Mouse (Mus musculus) cerebral cortex, adult 2 months (tissue): ENCODE measurements around the gene Evc2.

Experiments
- WGBS: fragments of 180-500 bp; shearing (Covaris S2); methylation state at CpG from one replicate; pipeline ENCODE4 v1.1.7; 2018; 5-methylcytosine and 5-hydroxymethylcytosine counted together

The Evc2 gene

DNA sequence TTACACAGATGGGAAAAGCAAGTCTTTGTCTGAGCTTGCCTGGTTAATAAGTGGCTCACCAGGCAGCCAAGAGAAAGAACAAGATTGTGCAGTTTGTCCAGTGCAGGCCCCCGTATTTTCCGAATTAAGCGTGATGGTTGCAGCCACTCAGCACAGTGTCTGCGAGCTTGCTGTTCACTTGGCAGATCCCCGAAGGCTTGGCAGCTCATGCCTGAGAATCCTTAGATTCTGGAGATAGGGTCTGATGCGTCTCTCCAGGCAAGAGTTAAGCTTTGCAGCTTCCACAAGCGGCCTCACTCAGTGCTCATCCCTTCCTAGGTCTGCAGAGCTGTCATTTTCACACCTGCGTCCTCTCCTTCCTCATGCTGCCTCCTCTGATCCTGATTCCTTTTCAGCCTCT is 30.5 kb downstream of the Evc2 start:
- 63% methylated on average over 8 of the region's 8 CpGs for WGBS

DNA sequence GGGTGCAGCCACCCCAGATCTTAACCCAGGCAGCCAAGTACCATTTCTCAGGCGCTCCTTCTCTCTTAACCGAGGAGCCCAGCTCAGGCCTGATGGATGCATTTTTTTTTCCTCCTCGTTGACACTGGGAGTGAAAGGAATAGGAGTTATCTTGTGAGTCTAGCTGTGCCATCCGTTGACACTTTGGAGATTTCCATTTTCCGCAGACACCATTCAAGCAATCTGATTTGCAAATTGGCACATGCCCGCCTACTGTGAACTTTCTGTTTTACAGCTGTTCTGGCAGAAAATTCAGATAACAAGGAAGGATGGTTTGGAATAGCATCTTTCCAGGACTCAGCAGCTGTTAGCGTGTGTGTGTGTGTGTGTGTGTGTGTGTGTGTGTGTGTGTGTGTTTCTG is 39.1 kb downstream of the Evc2 start:
- WGBS, result 55% methylated on average over 7 of the region's 7 CpGs

DNA sequence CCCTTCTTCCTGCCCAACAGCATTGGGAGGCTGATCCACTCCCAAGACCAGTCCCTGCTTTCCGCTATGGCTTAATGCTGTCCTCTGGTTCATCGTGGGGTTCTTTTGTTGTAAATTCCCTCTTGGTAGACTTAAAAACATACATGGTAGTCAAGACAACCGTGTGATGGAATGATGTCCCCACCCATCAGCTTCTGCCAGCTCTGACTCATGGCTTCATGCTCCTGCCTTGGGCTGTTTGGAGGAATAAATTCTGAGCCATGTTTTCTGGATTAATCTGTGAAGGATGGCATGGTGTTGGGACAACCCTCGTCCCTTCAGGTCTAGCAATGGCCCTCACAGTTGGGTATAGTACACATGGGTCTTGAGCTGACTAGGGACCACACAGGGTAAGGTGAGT is 42.3 kb downstream of the Evc2 start:
- WGBS, result 65% methylated on average over 4 of the region's 4 CpGs

DNA sequence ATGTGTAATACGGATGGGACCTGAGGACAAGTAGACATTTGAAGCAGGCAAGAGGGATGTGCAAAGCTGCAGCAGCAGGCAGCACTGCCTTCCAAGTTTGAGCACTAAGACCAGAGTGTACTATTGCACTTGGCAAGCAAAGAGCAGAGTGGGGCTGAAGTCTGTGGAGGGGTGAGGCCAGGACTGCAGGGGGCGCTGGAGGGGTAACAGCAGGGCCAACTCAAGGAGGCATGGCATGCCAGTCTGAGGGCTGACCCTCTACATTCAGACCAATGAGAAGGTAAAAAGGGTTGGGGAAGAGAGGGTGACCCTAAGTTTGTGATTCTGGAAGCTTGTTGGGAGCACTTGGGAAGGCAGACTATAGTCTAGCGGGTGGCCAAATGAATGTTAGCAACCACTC is 45.3 kb downstream of the Evc2 start:
- 91% methylated on average over 3 of the region's 3 CpGs for WGBS

DNA sequence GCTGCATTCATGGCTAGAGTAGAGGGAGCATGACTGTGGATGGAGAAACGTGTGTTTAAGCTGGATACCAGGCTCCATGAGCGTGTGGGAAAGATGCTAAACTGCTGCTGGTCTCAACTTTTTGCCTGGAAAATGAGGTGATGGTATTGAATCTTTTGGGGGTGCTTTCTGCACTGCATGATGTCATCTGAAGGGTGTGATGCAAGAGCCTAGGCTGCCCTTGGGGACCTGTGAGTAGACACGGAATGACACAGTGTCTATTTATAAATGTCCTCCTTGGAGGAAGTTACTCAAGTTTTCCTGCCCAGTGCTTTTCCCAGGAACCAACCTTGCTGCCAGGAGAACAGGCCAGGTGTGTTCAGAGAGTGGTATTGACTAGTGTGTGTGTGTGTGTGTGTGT is 50.3 kb downstream of the Evc2 start:
- WGBS, result 87% methylated on average over 3 of the region's 3 CpGs

DNA sequence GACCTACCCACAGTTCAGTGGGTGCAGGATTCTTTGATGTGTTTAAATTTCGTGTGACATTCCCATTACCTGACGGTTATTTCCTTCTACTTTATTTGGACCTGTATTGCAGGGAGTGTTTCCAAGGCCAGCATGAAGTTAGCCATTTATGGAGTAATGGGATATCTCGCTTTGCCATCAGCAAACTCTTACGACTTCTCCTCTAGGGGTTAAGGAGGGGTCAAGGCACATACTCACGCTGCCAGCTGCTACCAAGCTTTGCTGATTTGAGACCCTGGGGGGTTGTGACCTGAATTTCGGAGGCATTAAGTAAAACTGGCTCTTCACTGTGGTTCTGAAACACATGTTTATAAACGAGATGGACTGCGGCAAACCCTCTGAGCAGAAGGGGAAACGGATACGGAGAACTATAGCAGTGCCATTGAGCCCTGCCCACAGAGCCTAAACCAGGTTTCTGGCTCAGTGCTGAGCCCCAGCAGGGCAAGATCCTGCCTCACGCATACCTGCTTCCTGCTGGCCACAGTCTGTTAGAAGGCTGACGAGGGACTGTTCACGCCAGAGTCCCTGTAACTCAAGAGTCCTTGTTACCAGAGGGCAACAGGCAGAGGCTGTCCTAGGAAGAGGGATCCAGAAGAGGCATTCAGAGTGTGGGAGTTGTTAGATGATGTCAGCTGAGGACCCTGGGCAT is 51.7 kb downstream of the Evc2 start:
- 86% methylated on average over 13 of the region's 13 CpGs for WGBS

DNA sequence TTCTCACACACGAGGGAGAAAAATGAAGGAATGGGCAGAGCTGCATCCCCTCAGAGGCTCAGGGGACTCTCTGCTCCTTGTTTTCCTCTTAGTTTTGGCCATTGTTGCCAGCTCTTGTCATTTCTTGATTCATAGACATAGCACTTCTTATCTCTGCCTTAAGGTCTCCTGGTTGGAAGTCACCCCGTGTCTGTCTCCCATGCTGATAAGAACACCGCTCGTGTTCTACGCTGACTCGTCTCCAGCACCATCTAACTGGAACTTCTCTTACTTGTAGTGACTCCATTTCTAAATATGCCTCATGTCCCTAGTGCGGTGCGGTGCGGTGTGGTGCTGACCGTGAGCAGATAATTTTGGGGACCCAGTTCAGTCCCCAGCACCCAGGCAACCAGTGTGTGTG is 52.6 kb downstream of the Evc2 start:
- WGBS, result 96% methylated on average over 10 of the region's 10 CpGs

DNA sequence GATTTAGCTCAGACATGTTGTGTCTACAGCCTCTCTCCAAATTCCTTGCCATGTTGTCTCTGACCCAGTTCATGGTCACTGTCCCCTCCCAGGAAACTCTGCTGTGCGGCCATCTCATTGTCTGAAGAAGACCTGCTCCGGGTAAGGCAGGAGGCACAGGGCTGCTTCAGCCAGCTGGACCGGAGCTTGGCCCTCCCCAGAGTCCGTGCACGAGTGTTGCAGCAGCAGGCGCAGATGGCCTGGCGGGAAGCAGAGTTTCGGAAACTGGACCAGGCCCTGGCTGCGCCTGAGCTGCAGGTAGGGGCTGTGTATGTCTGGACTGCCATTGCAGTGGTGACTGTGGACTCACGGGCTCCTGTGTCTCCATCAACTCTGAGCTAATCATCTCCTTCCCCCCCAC is 53.6 kb downstream of the Evc2 start:
- 93% methylated on average over 10 of the region's 10 CpGs for WGBS

DNA sequence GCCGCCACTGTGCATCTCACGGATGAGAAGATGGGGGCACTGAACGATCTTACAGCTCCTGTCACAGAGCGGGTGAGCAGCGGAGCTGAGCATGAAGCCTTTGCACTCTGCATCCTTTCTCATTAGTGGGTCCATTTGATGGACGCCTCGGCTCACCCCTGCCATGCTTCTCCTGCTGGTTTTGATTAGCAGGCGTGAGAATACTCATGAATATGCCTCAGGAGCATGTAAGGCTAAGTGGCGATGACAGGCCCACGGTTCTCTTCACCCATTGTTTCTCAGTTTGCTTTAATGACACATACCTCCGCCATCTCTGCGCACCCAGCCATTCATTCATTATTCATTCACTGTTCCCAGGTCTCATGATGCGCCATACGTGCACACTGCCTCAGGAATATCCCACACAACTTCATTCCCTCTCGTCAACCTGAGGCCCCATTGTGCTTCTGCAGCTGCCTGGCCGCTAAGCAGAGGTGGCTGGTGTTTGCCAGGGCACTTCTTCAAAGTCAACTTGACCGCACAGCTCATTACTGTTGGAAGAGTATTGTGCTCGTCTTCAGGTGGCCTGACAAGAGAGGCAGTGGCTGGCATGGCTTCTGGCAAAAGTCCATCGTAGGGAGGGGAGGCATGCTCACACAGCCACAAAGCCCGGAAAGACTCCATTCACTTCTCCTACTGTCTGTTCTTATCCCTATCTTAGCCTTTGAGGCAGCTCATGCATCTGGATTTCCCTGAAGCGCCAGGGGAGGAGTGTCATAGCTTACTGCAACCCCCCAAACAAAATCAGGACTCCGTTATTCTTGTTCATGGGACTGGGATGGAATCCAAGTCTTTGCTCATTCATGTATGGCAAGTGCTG is 57.1 kb downstream of the Evc2 start:
- 83% methylated on average over 22 of the region's 22 CpGs for WGBS

DNA sequence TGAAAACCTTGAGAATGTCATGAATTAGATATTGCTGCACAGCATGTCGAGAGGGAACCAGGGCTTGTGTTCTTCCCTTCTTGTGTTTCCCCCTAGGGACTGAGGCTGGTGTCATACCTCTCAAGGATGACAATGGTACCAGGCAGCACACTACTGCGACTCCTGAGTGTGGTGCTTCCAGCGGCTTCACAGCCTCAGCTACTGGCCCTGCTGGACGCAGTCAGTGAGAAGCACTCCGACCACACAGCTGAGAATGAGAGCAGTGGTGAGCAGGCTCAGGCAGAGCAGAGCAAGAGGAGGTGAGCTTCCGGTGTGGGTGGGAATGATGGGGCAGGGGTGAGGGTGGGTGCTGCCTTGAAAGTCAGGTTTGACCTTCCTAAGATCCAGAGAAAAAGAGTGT is 80.7 kb downstream of the Evc2 start:
- 87% methylated on average over 6 of the region's 6 CpGs for WGBS

DNA sequence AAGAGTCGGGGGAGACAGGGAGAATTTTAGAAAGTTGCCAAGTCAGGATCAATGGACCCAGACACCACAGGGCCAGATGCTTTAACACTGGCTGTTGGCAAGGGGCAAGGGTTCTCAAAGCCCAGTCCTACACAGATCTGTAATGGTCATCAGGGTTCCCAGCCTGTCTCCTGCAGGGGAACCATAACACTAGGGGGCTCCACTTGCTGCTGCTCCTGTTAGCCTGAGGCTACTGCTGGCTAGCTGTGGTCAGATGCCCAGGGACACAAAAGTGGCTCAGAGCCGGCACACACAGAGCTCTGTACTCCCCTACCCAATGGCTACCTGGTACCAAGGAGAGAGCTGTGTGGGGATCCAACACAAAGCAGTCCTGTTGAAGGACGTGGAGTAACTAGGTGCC is 97.1 kb downstream of the Evc2 start:
- 79% methylated on average over 3 of the region's 3 CpGs for WGBS

DNA sequence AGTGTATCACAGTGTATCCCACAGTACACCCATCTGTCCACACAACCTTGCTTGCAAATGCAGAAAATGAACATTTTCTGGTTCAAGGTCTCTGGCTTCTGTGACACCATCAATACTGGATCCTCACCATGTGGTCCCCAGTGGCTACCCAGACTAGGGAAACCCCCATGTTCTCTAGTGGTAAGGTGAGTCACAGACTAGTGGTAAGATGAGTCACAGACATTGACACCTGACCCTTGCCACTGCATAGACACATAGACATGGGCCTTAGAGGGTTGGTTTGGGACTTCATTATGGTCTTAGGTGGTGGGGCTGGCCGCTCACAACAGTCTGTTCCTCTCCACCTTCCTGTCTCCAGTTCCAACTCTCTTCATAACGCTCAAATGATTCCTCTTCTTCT is 104.5 kb downstream of the Evc2 start:
- whole genome bisulfite sequencing, result 88% methylated on average over 2 of the region's 2 CpGs

DNA sequence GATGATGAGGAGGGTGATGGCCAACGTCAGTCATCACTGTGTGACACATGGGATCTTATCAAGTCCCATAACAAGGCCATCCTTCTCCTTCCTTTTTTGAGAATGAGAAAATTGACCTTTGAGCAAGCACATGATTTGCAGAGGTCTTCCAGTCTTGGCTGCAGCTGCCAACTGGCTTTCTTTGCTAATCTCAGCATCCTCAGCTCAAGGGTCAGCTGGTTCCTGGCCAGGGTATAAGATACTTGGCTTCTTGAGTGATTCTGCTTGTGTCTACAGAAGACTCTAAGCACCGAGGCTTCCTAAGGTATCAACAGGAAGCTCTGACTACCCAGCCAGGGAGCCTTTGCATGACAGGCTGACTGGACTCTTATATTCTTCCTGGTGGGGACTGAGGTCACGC is 109.2 kb downstream of the Evc2 start:
- 92% methylated on average over 3 of the region's 3 CpGs for WGBS

DNA sequence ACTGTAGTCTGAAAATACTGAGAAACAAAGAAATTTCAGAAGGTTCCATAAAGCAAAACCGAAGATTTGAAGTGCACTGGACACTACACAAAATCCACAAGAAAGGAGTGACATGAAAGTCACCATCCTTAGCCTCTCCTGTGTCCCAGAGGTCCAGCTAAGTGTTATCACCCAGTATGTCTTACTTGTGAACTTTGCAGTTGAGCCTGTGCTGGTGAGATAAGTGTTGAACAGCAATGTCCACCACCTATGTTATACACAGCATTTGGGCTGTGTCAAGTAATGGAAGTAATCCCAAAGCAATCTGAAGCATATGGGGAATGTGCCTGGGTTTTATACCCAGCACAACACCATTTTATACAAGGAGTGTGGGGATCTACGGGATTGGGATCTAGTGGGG is 118.3 kb downstream of the Evc2 start:
- WGBS, result 76% methylated on average over 2 of the region's 2 CpGs

DNA sequence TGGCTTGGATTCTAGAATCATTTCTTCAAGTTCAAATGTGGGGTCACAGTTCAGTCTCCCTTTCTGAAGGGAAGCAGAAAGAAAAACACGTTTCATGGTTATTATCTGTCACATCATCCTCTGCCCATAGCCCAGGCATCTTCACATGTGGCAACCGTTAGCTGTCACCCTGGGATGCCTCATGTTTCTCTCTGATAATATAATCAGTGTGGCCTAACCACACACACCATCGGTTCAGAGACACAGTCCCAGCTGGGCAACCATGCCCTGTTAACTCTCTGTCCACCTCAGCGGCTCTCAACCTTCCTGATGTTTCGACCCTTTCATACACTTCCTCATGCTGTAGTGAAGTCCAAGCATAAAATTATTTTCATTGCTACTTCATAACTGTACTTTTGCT is 118.9 kb downstream of the Evc2 start:
- whole genome bisulfite sequencing, result 81% methylated on average over 5 of the region's 5 CpGs

DNA sequence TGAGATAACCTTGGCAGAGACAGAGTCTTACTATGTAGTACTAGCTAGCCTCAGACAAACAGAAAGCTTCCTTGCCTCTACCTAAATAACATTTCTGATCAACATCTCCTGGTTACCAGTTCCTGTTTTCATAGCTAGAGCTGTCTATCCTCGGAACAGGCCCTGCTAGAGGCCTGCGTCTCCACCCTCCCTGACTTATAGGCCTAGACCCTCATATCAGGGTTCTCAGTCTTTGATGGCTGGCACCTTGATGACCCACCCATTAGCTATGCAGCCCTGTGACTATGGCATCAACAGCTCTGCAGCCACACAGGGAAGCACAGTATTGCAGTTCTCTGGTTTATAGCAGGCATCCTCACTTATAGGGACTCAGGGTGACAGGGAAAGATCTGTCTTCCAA is 119.5 kb downstream of the Evc2 start:
- 93% methylated on average over 2 of the region's 2 CpGs for WGBS

DNA sequence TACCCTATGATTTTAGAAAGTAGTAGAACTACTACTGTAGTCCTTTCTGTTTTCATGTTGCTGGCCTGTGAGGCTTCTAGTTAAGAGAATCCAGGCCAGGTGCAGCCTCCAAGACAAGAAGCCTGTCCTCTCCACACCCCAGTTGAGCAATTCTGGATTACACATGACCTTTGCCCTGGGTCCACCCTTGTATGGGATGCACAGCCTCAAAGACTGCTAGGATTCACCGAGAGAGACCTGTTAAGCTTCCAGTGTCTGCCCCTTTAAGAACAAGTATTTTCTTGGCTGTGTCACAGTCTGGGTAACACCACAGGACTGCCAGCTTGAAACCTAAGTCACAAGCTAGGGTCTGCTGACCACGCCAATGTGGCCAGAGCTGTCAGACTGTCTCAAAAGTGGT is 119.9 kb downstream of the Evc2 start:
- 64% methylated on average over 2 of the region's 2 CpGs for WGBS

DNA sequence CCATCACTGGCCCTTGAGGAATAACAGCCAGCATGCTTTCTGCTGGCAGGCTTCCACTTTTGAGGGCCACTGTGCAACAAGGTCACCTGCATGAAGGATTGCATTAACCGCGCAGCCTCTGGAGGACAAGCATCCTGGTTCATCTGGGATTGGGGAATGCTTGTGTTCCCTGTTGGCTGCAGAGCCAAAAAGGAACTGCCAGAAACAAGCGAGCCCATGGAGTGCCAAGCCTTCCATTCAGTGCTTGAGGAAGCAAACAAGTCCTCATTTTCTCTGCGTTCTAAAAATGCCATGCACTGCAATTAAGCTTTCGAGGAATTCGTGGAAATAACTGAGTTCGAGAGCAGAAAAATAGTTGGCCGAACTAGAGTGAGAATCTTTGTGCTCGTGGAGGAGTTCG is 127.2 kb downstream of the Evc2 start:
- 31% methylated on average over 10 of the region's 10 CpGs for WGBS

DNA sequence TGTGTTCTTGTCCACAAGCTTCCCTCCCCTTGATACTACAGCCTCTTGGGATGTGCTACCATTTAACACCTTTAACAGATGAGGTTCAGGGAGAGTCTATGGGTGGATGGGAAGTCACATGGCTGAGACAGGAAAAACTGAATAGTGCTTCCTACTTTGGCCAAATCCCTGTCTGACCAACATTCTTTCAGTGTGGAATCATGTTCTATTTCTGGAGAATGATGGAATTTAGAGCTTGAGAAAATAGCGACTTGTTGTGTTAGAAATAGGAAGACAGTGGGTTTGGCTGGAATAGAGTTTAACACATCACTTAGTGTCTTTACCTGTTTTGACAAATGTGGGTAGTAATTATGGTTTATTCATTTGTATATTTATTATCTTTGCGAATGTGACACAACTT is 129.3 kb downstream of the Evc2 start:
- 78% methylated on average over 2 of the region's 2 CpGs for WGBS

DNA sequence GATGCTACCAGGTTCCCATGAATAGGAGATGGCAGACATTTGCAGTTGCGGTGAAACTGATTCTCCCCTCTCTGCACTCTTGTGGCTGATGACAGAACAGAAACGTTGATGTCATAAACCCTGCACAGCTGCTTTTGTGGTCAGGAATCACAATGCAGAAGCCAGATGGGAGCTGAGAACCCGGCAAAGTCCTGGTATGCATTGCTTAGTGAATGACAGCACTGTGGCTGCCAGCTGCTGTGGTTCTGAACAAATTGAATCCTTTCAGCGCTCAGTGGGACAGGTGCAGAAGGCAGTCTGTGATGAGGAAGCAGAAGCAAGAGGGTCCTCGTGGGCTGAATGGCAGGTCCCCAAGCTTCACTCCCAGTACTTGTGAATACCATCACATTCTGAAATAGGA is 130.7 kb downstream of the Evc2 start:
- 69% methylated on average over 5 of the region's 5 CpGs for WGBS

DNA sequence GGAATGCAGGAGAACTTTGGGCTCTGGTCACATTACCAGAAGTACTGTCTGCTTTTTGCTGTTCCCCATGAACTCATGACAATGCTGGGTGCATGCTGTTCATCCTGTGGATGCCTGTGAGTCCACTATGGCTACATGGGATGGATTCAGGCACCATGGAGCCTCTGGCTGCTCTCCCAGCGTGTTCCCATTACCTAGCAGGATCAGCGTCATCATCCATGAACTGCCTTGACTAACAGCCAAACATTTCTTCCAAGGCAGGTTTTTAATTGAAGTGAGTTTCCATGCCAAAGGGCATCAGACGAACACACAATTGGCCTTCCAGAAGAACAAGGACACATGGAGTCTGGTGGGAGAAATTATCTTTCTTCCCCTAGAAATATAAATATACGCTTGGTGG is 133.3 kb downstream of the Evc2 start:
- WGBS, result 72% methylated on average over 4 of the region's 4 CpGs

DNA sequence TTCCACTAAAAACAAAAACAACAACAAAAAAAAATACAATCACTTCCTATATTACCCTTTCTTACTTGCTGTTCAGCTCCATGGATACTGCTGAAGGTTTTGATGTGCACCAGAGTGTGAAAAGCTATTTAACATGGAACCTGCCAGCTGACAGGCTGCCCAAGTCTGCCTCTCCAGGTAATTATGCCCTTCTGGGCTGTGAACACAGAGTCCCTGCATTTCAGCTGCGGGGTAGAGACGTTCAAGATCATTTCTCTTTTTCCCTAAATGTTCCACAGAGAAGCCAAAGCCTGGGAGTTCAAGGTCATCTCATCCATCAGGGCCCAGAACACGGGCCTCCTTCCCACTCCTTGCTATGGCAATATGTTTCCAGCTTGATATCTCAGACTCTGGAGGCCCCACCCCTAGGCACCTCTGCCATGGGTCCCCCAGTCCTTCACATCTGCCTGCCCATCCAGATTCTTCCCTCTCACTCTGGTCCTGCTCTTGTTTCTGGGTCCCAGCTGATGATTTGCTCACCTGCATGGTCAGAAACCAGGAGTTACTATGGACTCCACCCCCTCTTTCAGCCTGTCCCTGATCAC is 133.8 kb downstream of the Evc2 start:
- 63% methylated on average over 3 of the region's 3 CpGs for WGBS
